Mouse (Mus musculus) gonadal fat pad, adult 2 months (tissue): ENCODE data around the gene Olfr32. TPM values are rescaled to one million over a fixed set of nuclear protein-coding genes. Genes with fewer than 3 reads are reported as not detected.
"Not testable (repeated sequence)": the region's sequence is repeated elsewhere in the genome, so short reads cannot be mapped to it uniquely, and the experiment has no call there.

Experiments used
- DNase-seq: peaks from one replicate; pipeline ENCODE4 v3.0.0-alpha.2; 2012; ENCODE audit warnings: low read depth
- polyA plus RNA-seq: library from polyadenylated mRNA; depleted of rRNA; stranded (reverse); fragments of >200 nt; gene quantifications from 2 replicates; pipeline ENCODE4 v1.2.3, GENCODE M21; 2012; rRNA removed

Gene Olfr32
- not detected in 2 replicates for polyA plus RNA-seq

- DNase-seq: no peak
Observed at GRCm38 (mm10) chr2:90142196-90142595, at the start of gene Olfr32. TSS of gene Olfr32 (minus strand) at chr2:90142296.

GRCm38 (mm10) chr2:90187082-90187481 is 45.0 kb upstream of the Olfr32 start:
- not testable (repeated sequence) for DNase-seq

GRCm38 (mm10) chr2:90186082-90186481 is 44.0 kb upstream of the Olfr32 start:
- DNase-seq: not testable (repeated sequence)

- DNase-seq: no peak
Observed at GRCm38 (mm10) chr2:90153916-90154315, 11.8 kb upstream of the Olfr32 start.

- DNase-seq: no peak
Observed at GRCm38 (mm10) chr2:90152991-90153390, 10.9 kb upstream of the Olfr32 start, which contains the start of gene Olfr1270. TSS of gene Olfr1270 (minus strand) at chr2:90153091.

- no peak for DNase-seq
Observed at GRCm38 (mm10) chr2:90121312-90121711, 20.8 kb downstream of the Olfr32 start, which contains the start of gene Olfr1269. TSS of gene Olfr1269 (minus strand) at chr2:90121412.

Other genes starting within 250 kb of the Olfr32 start
- gene Olfr1258, start 215.0 kb downstream of the Olfr32 start, polyA plus RNA-seq: not detected in 2 replicates
- gene Olfr1259, start 193.6 kb downstream of the Olfr32 start, polyA plus RNA-seq: not detected in 2 replicates
- gene Olfr1260, start 168.0 kb downstream of the Olfr32 start, polyA plus RNA-seq: not detected in 2 replicates
- gene Olfr1261, start 151.1 kb downstream of the Olfr32 start, polyA plus RNA-seq: not detected in 2 replicates
- gene Olfr1262, start 142.2 kb downstream of the Olfr32 start, polyA plus RNA-seq: not detected in 2 replicates
- gene Olfr1263, start 130.2 kb downstream of the Olfr32 start, polyA plus RNA-seq: not detected in 2 replicates
- gene Olfr1264, start 116.7 kb downstream of the Olfr32 start, polyA plus RNA-seq: not detected in 2 replicates
- not detected in 2 replicates for gene Olfr1265, start 107.0 kb downstream of the Olfr32 start, polyA plus RNA-seq
- not detected in 2 replicates for gene Olfr140, start 78.7 kb downstream of the Olfr32 start, polyA plus RNA-seq
- not detected in 2 replicates for gene Olfr1269, start 20.9 kb downstream of the Olfr32 start, polyA plus RNA-seq
- not detected in 2 replicates for gene Olfr1270, start 10.8 kb upstream of the Olfr32 start, polyA plus RNA-seq
- not detected in 2 replicates for gene Olfr1506, start 82.2 kb upstream of the Olfr32 start, polyA plus RNA-seq
- not detected in 2 replicates for gene Olfr142, start 115.3 kb upstream of the Olfr32 start, polyA plus RNA-seq
- not detected in 2 replicates for gene Olfr1271, start 128.7 kb upstream of the Olfr32 start, polyA plus RNA-seq
- gene Olfr1272, start 150.5 kb upstream of the Olfr32 start, polyA plus RNA-seq: not detected in 2 replicates
- not detected in 2 replicates for gene Gm13769, start 179.9 kb upstream of the Olfr32 start, polyA plus RNA-seq